Mouse (Mus musculus): ENCODE data around the gene Fam83g. TPM values are rescaled to one million over a fixed set of nuclear protein-coding genes. Genes with fewer than 3 reads are reported as not detected.

Fam83g gene
- polyA plus RNA-seq, 3 experiments from 2014 or later: 0.19 to 0.57 (median 0.19) TPM

DNA sequence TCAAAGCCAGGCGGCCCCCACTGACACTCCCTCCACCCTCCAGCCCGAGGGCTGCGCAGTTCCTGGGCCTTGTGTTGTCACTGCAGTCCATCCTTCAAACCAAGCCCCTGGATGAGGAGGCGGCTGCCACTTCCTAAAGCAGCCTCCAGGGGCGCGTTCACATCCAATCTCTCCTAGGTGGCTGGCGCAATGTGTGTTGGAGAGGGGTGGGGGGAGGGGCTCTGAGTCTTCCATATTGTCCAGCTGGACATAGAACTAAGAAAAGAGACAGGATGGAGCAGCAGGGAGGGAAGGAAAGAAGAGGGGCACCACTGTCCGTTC, 9.1 kb upstream of the Fam83g start:
- no peak for ATAC-seq

DNA sequence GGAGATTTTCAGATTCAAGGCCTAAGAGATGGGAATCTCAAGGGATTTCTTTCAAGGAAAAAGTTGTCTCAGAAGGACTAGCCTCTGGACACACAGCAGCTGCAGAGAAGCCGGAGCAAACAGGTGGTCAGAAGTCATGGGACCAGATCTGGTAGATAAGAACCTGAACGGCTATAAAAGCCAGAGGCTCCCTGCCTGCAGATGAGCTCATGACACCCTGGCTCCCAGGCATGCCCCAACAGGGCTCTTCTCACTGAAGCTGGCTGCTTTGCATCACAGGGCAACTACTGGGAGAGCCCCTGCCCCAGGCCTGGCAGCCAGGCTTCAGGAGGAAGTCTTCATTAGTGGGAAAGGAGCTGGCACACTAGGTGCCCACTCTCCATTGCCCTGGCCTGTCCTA, 8.6 kb upstream of the Fam83g start:
- no peak for ATAC-seq

DNA sequence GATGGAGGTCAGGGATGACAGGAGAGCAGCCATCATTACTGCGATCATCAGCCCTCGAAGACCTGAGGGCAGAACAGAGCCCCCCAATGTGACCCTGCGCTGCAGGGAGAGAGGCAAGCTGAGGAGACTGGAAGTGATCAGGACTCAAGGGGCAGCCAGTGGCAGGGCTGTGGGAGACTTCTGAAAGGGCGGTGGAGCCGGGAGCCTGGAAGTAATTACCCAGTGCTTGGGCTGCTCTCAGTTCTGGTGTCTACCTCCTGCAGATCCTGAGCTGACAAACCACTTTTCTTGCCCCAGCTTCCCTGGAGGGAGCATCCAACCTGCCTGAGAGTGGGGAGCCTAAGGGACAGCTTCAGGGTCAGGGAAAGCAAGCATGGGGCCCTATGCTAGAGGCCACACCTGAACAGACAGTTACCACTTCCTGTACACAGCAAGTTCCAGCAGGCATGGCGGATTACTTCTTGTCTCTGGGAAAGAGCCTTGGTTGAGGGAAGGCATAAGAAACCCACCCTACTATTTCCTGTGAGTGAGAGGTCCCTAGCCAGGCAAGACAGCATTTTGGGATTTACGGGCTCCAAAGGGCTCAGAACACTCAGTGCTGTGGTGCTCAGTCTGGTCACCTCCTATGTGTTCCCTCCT, 7.6 kb upstream of the Fam83g start:
- no peak for ATAC-seq

DNA sequence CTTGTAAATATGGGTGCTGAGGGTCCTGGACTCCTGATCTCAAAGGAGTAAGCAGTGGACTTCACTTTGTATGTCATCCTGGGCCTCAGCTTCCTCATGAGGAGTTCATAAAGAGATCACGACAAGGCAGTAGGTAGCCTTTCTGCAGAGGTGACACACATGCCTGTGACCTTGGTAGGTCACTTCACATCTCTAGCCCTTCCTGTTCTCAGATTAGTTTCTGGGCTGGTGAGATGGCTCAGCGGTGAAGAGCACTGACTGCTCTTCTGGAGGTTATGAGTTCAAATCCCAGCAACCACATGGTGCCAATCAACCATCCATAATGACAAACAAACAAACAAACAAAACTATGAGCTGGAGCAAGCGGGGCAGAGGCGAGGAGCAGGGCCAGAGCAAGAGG, 6.2 kb upstream of the Fam83g start:
- ATAC-seq: no peak

DNA sequence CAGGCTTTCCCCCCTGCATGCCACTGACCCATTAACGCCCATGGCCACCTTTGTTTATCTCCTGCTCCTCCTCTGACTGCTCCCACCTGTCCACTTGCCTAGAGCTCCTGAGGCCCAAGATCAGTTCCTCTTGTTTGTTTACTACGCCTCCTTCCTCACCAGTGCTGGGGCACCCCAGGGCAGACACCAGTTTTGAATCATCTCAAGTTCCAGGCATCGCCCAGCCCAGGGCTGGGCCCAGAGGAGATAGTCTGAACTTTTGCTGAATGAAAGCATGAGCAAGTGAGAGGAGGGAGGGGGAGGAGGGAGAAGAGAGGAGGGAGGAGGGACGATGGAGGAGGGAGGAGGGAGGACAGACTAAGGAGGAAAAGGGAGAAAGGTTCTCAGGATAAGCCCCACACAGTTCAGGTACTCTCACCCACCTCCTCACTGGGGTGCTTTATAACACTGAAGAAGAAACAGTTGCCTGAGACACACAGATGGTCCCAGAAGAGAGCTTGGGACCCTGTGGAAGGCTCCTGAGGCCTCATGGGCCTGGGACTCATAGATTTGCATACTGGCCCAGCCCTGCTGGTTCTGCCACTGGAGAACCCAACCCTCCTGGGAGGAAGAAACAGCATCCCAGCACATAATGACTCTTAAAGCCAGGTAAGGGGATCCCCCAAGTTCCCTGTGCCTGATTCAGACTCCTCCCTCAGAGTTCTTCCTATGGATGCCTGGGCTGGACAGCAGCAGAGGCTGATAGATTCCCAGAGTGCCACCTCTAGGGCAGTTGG, 4.6 kb upstream of the Fam83g start:
- no peak for ATAC-seq

DNA sequence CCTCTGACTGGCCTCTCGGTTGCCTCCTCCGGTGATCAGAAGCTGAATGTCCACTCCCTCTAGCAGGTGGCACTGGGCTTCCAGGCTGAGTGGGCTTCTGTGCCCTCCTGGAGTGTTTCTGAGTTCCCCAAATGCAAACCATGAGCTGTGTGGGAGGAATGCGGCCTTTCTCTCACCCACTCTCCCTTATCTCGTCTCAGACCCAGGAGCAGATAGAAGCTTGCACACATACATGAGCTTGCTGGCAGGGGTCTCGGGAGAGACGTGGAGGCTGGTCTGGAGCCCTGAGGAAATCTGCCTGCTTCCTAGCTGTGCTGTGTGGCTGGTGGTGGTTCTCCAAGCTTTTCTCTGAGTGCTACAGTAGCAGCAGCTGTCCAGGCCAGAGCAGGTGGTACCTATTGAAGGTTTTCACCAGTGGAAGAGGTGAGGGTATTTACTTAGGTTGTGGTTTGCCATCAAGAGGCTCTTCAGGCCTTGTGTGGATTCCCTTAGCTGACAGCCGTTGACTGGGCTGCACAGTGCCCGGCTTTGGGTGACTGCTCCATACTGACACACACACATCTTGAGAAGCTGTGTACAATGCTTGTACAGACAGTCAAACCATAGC, 1.3 kb downstream of the Fam83g start:
- ATAC-seq: no peak

DNA sequence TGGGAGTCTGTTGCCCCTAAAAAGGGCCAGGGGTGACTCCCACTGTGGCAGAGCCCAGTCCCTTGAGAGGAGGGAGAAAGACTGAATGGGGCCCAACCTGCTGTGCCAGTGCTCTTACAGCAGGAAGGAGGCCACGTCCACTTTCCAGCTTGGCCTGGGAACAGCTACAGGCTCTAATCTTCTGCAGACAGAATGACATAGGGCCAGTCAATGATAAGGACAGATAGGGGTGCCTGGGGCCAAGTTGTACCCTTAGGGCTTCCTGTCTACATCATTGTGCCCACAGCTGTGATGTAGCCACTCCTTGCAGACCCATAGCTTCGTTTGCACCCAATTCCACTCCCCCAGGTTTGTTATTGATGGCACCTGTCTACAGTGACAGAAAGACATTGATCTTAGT, 2.2 kb downstream of the Fam83g start:
- no peak for ATAC-seq

DNA sequence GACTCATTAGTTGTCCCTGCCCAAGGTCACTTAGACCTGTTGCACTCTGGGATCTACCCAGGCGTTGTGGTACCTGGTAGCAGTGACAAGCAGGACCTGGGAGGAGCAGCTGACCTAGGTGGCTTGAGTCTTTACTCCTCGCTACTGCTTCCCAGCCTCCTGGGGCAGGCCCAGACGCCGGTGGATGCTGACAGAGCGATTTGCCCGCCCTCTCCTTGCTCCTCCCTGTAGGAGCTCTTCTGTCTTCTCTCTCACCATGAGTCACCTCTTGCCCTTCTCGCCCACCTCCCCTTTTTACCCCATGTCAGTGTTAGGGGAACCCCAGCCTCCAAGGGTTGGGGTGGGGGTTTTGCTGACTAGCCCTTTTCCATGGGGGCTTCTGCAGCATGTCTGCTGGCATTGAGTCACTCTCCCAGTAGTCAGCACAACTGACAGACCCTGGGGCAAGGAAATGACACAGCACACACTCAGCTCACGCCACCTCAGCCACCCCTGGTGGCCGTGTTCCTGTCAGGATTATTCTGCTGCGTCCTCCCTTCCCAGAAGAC, 3.1 kb downstream of the Fam83g start:
- ATAC-seq: peak; percentile 40

DNA sequence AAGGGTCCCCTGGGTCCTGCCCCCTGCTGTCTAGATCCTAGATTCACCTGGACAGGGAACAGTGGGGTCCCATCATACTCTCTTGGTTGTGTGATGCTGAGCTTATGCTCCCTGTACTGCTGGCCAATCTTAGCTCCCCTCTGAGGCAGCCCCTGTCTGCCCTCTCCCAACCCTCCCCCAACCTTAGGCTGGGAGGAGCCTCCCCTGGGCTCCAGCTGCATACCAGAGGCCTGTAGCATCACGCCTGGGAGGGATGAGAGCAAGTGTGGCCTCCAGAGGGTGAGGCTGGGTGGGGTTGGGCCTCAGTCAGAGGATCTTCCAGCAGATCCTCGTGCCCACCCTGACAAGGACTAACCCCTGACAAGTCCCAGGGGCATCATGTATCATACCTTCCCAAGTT, 3.7 kb downstream of the Fam83g start:
- no peak for ATAC-seq

DNA sequence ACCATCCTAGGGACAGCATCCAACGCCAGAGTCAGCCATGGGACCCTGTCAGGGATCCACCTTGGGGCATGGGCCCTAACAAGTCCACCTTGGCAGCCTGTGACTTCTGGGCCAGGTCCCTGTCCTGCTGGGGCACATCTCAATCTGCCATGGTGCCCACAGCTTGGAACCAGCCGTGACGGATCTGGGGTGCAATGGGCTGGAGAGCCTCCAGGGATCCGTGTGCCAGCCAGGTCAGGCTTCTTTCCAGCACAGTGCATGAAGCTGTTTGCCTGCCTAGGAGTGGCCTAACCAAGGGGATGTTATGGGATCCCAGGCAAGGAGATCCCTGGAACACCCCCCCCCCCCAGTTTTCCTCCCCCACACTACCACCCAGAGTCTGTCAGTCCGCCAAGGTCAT, 9.1 kb downstream of the Fam83g start:
- no peak for ATAC-seq

DNA sequence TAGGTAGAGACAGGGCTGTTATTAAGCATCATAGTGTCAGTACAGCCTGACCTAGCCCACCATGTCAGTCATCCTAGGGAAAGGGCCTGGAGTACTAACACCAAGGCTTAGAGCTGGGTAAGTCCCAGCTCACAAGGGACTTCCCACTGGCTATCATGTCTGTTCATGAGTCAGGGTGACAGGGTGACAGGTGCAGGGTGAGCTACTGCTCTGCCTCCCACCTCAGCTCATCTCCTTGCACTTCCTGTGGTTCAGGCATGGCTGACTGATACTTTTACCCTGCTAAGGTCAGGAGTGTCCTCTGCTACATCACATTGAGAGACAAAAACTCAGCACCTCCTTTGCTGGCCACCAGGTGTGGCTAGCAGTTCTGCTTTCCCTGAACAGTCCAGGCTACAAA, 15.0 kb downstream of the Fam83g start:
- ATAC-seq: peak; percentile 83

DNA sequence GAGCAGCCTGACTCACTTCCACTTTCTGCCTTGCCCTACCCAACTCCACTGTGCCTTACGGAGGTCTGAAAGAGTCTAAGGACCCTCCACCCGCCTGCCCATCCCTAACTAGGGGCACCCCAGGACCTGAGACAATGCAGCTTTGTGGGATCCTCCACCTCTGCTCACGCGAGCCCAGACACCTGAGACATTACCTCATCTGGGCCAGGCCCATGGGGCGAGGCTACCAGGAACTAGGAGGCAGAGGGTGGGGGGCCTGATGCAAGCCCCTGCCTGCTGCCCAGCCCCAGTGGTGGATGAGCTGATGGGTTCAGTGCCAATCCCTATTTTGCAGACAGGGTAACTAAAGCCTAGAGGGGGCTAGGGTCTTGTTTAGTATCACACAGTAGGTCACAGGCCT, 15.6 kb downstream of the Fam83g start:
- no peak for ATAC-seq

DNA sequence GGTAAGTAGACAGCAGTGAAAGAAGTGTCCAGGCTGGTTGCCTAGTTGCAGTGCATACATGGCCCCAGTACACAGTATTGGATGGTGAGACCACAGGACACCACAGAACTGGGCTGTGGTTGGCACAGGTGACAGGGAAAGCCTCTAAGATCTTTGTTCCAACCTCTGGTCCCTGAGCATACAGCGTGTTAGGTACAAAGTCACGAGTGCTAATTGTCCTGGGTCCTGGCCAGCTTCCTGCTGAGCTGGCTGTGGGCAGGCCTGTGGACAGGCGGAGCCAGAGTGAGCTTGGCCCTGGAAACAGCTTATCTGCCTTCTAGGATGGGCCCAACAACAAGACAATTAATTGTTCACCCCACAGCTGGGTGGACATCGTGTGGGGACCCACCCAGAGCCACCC, 16.0 kb downstream of the Fam83g start:
- no peak for ATAC-seq

DNA sequence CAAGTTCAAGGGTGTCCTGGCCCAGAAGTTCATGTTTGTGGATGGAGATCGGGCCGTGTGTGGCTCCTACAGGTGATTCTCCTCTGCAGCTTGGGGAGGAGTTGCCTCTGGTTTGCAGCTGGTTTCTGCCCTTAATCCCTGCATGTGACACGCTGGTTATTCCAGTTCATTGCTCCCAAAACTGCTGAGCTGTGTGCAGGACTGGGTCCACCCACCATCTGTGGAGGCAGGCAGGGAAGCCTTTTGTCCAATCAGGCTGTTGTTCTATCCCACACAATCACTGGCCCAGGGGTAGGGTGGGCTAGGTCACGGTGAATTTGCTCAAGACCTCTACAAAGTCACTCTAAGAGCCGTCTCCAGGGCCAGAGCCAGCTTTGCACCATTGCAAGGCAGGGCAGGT, 17.8 kb downstream of the Fam83g start:
- no peak for ATAC-seq

DNA sequence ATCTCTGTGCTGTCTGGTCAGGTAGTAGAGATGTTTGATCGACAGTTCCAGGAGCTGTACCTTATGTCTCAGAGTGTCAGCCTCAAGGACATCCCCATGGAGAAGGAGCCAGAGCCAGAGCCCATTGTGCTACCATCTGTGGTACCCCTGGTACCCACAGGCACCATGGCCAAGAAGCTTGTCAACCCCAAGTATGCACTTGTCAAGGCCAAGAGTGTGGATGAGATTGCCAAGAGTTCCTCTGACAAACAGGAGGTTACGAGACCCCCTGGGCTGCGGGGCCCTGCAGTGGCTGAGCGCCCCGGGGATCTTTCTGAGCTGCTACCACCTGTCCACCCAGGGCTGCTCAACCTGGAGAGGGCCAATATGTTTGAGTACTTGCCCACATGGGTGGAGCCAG, 18.6 kb downstream of the Fam83g start:
- no peak for ATAC-seq

DNA sequence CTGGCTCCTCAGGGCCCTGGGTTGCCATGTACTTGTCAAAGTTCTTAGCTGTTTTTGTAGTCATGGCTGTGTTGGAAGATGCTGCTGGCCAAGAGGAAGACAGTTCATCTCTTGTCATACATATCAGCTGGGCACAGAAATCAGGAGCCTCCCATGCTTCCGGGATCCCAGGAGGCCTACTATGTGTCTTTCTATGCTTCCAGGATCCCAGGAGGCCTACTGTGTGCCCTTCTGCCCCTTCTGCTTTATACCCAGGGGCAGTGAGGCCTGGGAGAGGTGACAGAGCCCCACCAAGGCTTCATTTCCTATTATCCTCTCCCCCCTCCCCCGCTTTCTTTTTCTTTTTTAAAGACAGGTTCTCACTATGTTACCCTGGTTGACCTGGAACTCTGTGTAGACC, 21.7 kb downstream of the Fam83g start:
- ATAC-seq: no peak

DNA sequence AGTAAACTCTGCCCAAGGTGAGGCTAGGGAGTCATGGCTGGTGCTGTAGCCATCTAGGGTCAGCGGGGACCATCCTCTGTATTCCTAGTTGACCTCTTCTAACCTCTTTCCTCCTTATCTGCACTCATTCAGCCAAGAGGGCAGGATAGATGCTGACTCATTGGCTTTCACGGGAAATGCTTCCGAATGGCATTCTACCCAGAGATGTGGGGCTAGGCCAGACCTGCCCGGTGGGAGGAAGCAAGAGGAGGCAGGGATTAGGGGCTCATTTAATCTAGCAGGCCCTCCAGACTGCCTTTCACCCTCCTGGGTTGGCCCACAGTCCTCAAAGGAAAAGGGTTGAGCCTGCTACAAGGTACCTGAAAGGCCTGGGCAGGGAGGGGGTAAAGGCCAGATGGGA, 22.3 kb downstream of the Fam83g start:
- ATAC-seq: no peak

DNA sequence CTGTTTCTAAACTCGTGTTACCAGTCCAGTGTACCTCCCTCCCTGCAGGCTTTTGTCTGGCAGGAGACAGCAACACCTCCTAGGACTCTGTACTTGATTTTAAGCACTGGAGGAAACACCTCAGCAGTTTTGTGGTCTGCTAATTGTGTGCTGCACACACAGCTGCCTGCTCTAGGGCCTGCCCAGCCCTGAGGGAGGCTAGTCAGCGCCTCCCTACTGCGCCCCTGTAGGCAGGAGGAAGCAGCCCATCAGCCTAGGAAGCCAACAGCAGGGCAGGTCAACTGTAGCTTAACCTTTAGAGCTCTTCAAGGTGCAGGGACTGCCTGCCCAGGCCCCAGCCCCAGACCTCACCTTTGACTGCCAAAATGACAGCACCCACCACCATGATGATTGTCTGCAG, 25.0 kb downstream of the Fam83g start:
- no peak for ATAC-seq

DNA sequence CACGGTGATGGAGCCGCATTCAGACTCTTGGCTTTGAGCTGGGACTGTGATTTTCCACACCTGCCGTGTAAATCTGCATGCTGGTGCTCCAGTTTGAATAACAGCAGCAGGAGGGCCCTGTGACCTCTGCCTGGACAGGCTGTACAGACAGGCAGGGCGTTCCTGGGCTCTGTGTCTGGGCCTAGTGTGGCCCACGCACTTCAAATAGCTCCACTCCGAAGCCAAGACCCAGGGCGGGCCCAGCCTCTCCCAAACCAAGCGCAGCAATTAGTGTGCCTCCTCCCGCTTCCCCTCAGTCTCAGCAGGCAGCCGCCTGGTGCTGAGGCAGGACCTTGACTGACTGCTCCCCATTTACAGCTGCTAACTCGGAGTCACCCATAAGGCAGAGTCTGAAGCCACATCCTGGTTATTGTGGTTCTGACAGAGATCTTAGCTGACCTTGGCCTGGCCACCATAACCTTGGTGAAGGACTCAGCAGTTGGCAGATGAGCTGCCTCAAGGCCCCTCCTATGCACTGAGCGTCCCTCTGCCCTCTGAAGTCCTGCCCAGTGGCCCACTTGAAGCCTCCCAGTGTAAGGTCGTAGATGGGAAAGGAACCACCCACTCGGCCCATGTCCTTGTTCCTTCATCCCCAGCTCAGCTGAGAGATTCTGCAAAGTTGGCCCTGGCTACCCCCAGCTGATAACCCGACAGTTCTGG, 29.4 kb downstream of the Fam83g start:
- no peak for ATAC-seq

DNA sequence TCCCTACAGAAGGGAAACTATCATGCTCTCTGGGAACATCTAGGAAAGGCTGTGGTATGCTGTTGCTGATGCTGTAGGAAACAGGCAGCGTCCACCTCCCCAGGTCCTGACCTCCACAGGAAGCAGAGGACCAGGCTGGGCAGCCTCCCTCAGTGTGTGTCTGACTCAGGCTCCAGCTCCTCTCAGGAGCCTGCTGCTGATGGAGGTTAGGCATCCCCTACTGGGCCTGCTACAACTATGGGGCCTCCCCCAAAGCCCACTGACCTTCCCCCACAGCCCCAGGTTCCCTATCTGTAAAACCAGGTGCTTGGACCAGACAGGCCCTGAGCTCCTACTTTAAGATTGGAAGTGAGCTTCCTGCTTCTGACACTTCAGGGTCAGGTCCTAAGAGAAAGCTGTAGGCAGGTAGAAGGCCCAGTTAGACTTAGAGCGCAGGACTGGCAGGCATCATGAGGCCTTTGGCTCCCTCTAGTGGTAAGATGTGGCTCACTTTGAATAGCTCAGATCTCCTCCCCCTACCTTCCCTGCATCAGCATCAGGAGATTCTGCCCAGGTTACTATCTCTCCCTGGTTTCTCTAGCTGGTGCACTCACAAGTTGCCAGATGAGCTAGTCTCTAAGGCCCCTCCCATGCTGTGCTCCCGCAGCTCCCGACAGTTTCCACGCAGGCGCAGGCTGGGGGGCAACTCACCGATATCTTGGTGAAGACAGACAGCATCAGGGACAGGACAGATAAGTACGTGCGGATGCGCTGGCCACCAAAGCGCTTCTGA, 30.6 kb downstream of the Fam83g start:
- peak; percentile 83 for ATAC-seq

DNA sequence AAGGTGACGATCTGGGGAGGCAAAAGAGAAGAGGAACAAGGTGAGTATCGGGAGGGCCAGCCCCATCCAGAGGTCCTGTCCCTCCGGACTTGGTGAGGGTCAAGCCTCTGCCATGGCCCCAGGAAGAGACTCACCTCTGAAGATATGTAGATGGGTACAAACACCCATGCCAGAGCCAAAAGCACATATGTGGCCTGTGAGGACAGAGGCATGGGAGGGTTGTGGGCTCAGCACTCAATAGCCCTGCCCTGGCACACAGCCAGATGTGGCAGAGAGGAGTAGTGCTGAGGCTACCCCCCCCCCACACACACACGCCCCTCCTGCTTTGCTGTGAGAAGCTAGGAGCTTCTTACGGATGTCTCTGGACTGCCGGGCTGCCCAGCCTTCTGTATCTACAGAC, 31.2 kb downstream of the Fam83g start:
- no peak for ATAC-seq

DNA sequence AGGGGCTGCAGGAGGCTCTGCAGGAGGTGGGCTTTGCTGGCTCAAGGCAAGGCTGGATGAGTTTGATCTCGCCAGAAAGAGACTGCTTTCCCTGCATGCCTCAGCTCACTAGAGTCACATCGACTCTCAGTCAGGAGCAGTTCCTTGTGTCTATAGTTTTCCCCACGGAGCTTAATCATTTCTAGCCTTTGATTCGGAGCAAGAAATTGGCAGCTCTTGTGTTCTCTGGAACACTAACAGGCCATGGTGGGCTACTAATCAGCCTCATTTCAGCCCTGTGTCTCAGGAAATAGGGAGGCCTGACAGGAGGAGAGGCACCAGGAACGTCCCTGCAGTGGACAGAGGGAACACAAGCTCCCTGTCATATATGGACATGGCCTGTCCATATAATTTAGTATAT, 34.1 kb downstream of the Fam83g start:
- ATAC-seq: no peak

DNA sequence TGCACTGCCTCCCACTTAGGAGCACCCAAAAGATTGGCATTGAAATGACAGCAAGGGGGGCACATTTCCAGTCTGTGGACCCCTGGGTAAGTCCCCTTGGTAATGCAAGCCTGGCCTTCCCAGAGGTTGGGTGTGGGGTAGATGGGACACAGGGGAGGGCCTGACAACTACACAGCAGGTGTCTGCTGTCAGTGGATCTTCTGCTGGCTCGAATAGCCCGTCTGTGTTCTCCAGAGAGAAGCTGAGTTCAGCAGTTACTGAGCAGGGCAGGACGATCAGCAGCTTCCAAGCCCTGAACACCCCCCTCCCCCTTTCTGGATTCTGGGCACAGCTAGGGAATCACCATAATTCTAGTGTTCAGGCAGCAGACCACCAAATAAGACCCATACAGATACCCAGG, 35.5 kb downstream of the Fam83g start:
- no peak for ATAC-seq

Measured in inflammation-experienced regulatory T-cells, adult 6 months (primary cell).